Mouse (Mus musculus) intestine, postnatal 0 days (tissue): Measurements from ENCODE around the gene Nfatc2. TPM values are rescaled to one million over a fixed set of nuclear protein-coding genes. Genes with fewer than 3 reads are reported as not detected.

Experiments
- ATAC-seq: fragments of 200-750 bp; cut with Nextera tagmentation; 2 replicates; pipeline ENCODE4 v1.8.0; 2017; ENCODE audit warnings: mild to moderate bottlenecking, moderate TSS enrichment, moderate library complexity
- H3K27ac ChIP-seq: fragments of 300-500 bp; sonication (generic); 2 replicates; pipeline ENCODE4 v1.5.1; 2014; ENCODE audit warnings: mild to moderate bottlenecking, low read depth, low read length, moderate library complexity
- H3K27me3 ChIP-seq: fragments of 300-500 bp; sonication (generic); replicated peaks from 2 replicates; pipeline ENCODE4 v1.6.1; 2014; ENCODE audit warnings: low read length, mixed read lengths; ENCODE audit not compliant: control insufficient read depth, insufficient read depth
- H3K36me3 ChIP-seq: fragments of 300-500 bp; sonication (generic); 2 replicates; pipeline ENCODE4 v1.6.1; 2014; ENCODE audit warnings: mild to moderate bottlenecking, moderate library complexity; ENCODE audit not compliant: control insufficient read depth, insufficient read depth
- H3K4me1 ChIP-seq: fragments of 300-500 bp; sonication (generic); replicated peaks from 2 replicates; pipeline ENCODE4 v1.6.1; 2014; ENCODE audit warnings: antibody characterized with exemption, low read length, mixed read lengths; ENCODE audit not compliant: control insufficient read depth, insufficient read depth
- H3K4me2 ChIP-seq: fragments of 300-500 bp; sonication (generic); replicated peaks from 2 replicates; pipeline ENCODE4 v1.6.1; 2014; ENCODE audit warnings: low read depth, mild to moderate bottlenecking, moderate library complexity
- H3K4me3 ChIP-seq: fragments of 300-500 bp; sonication (generic); 2 replicates; pipeline ENCODE4 v1.5.1; 2014; ENCODE audit warnings: low read depth, low read length
- H3K9ac ChIP-seq: fragments of 300-500 bp; sonication (generic); 2 replicates; pipeline ENCODE4 v1.6.1; 2014; ENCODE audit warnings: mild to moderate bottlenecking, low read depth, low read length
- H3K9me3 ChIP-seq: fragments of 300-500 bp; sonication (generic); 2 replicates; pipeline ENCODE4 v1.6.1; 2016; ENCODE audit warnings: mixed run types; ENCODE audit not compliant: control insufficient read depth
- CTCF ChIP-seq: sonication (generic); IDR thresholded peaks from 2 replicates; pipeline ENCODE4 v1.5.1; 2016; ENCODE audit warnings: low read depth, mild to moderate bottlenecking, control low read depth, antibody characterized with exemption, moderate library complexity
- WGBS: fragments of 180-500 bp; shearing (Covaris S2); extraction: QIAGEN DNeasy Blood & Tissue Kit; methylation state at CpG from one replicate; pipeline ENCODE4 v1.1.7; 2014; 5-methylcytosine and 5-hydroxymethylcytosine counted together
- polyA plus RNA-seq: library from polyadenylated mRNA; unstranded; fragments of >200 nt; fragmentation: Nextera tagmentation; extraction: Ambion mirVana; gene quantifications from 2 replicates; pipeline ENCODE4 v1.2.1, GENCODE M21; 2015

The Nfatc2 gene
- polyA plus RNA-seq, 1 experiment from 2014 or later, result 1.5 TPM

DNA sequence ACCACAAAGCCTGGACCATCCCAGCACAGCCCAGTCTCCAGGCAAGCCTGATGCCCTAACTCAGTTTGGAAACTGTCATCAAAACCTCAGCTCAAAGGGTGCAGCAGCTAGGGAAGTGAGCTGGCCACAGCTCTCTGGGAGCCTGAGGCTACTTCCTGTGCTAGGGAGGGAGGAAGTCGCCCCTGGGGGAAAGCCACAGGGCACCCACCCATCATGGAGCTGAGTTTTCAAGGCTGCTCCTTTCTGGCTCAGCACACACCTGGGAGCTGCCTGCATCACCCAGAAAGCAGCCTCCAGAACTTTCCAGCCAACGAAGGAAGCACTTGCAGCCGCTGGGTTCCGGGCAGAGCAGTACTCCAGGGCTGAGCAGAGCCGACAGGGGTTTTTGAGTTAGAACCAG lies 18.4 kb downstream of the Nfatc2 start:
- Histone ChIP-seq H3K27ac (no peak overlapping the region), H3K4me2 (no peak overlapping the region), H3K4me1 (no peaks in the 10 kb centered on the region)

DNA sequence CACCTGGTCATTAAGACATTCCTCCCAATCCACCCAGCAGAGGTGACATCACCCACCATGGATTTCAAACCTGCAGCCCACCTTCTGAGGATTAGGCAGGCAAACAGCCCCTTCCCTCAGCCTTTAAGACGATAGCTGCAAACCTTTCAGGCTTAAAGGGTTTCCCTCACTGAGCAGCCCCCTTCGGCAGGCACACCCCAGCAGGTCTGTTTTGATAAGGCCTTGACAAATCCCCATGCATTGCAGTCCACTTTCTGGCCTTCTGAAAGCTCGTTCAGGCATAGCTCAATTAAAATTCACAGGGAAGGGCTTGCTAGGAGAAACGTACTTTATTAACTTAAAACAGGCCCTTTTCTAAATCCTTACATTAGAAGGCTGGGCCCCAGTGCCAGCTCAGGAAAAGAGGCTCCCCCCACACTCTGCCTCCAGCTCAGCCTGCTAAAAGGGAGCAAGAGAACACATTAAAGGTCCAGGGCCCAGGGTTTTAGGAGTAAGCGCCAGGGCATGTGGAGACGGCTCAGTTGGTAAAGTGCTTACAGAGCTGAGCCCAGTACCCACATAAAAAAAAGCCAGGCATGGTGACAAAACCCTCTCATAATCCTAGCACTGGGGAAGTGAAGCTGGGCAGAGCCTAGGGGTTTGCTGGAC lies 20.1 kb downstream of the Nfatc2 start:
- Histone ChIP-seq H3K9me3 (no peaks in the 10 kb centered on the region), H3K4me2 (no peak overlapping the region), H3K36me3 (no peaks in the 10 kb centered on the region), H3K27me3 (no peaks in the 10 kb centered on the region), H3K4me3 (no peak overlapping the region), H3K9ac (no peak overlapping the region), H3K4me1 (no peaks in the 10 kb centered on the region), H3K27ac (no peak overlapping the region)
- ATAC-seq, result no peak
- no peak for TF ChIP-seq CTCF
- WGBS, result 71% methylated on average over 6 of the region's 6 CpGs

More for the DNA sequence above, 18.4 kb downstream of the Nfatc2 start:
- H3K27me3 ChIP-seq, result no peaks in the 10 kb centered on the region
- H3K9ac ChIP-seq, result no peak overlapping the region
- no peaks in the 10 kb centered on the region for H3K9me3 ChIP-seq
- TF ChIP-seq CTCF, result no peak
- H3K36me3 ChIP-seq, result no peaks in the 10 kb centered on the region
- no peak overlapping the region for H3K4me3 ChIP-seq
- 74% methylated on average over 5 of the region's 5 CpGs for WGBS
- ATAC-seq, result no peak

DNA sequence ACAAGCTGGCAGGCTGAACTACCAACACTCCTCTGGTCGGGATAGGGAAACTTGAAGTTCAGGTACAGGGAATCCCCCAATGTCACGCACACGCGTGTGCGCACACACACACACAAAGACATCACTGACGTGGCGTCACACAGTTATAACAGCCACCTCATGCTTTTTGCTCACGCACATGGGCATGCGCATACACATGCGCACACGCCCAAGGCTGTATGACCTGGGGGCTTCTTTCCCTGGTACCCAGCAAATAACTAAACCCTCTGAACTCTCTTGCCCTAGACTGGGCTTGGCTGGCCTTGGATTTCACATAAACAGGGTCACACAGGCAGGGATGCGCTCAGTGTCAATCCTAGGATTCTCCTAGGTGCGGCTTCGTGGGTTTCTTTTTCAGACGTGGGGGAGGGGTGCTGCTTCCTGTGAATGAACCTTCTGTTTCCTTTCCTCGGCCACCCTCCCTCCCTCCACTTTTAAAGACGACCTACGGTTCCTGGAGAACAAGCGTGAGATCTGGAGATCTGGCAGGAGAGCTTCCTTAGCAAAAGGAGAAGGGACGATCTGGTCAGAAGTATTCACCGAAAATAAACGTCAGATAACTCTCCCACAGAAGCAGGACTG lies 21.1 kb downstream of the Nfatc2 start:
- no peaks in the 10 kb centered on the region for H3K9me3 ChIP-seq
- no peaks in the 10 kb centered on the region for H3K36me3 ChIP-seq
- WGBS, result 61% methylated on average over 22 of the region's 22 CpGs
- no peak overlapping the region for H3K9ac ChIP-seq
- no peaks in the 10 kb centered on the region for H3K27me3 ChIP-seq
- no peak for TF ChIP-seq CTCF
- peaks cover 5% of the 10 kb centered on the region; the same call in 1 of the 2 replicates for H3K4me1 ChIP-seq
- H3K27ac ChIP-seq, result no peak overlapping the region
- H3K4me3 ChIP-seq, result no peak overlapping the region
- ATAC-seq, result no peak
- no peak overlapping the region for H3K4me2 ChIP-seq

DNA sequence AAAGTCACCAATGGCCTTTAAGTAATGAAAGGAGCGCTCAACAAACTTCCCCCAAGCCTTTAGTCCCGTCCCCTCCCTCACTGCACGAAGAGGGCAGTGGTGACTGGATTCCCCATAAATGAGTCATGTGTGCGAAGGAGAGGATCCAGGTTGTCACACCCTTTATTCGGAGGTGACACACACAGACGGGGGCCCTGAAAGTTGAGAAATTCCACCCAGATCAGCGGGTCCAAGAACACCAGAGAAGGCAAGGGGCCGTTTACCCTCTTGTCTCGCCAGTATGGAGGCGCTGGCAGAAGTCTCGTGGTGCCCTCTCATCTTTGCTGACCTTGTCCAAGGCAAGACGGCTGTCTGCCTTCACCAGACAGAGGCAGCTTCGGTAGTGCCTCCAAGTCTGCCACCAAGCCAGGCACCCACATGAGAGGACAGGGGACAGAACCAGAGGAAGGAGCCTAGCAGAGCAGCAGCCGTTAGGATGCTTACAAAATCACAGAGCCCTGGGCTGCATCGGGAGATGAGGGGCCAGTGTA lies 21.8 kb downstream of the Nfatc2 start:
- Histone ChIP-seq H3K36me3 (no peaks in the 10 kb centered on the region), H3K4me2 (no peak overlapping the region), H3K4me3 (no peak overlapping the region), H3K4me1 (peaks cover 5% of the 10 kb centered on the region; the same call in 1 of the 2 replicates), H3K9ac (no peak overlapping the region), H3K9me3 (no peaks in the 10 kb centered on the region), H3K27me3 (no peaks in the 10 kb centered on the region), H3K27ac (no peak overlapping the region)
- no peak for TF ChIP-seq CTCF
- WGBS, result 64% methylated on average over 15 of the region's 15 CpGs
- ATAC-seq, result no peak

DNA sequence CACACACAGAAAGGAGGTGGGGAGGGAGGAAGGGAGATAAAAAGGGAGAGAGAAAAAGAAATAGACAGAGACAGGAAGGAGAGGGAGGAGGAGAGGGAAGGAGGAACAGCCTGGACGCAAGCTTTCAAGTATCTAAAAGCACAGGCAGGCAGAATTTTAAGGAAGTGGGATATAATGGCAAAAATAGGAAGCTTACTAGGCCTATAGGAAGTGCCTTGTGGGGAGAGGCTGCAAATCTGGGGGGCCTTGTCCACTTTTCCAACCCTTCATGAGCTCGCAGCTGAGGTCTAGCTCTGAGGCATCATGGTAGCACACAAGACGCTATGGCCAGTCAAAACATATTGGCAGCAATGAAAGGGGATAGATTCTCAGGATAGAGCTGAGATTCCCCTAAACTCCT lies 22.3 kb downstream of the Nfatc2 start:
- Histone ChIP-seq H3K9me3 (no peaks in the 10 kb centered on the region), H3K36me3 (no peaks in the 10 kb centered on the region), H3K27me3 (no peaks in the 10 kb centered on the region), H3K4me1 (peaks cover 5% of the 10 kb centered on the region; the same call in 1 of the 2 replicates), H3K9ac (no peak overlapping the region), H3K4me3 (no peak overlapping the region), H3K27ac (no peak overlapping the region), H3K4me2 (no peak overlapping the region)
- WGBS, result 87% methylated on average over 3 of the region's 3 CpGs
- no peak for ATAC-seq
- TF ChIP-seq CTCF, result no peak

DNA sequence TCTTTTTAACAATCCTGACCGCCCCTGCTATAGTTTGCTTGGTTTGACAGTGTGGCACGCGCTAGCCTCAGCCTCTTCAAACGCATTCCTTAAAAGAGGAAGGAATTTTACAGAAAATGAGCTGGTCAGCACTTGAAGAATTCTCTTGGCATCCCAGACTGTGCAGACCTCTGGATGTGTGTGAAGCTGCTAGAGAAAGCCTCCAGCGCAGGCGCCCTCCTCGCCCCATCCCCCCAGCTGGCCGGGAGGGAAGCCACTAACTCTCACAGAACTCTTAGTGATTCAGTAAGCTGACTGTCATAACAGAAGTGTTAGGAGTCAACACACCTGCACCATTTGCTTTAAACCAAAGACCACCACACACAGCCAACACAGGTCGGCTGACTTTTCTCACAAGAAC lies 23.3 kb downstream of the Nfatc2 start:
- no peaks in the 10 kb centered on the region for H3K27me3 ChIP-seq
- no peak overlapping the region for H3K4me2 ChIP-seq
- no peak overlapping the region for H3K9ac ChIP-seq
- H3K4me1 ChIP-seq, result peaks cover 5% of the 10 kb centered on the region; the same call in 1 of the 2 replicates
- no peak overlapping the region for H3K27ac ChIP-seq
- no peaks in the 10 kb centered on the region for H3K36me3 ChIP-seq
- no peak for TF ChIP-seq CTCF
- H3K4me3 ChIP-seq, result no peak overlapping the region
- H3K9me3 ChIP-seq, result no peaks in the 10 kb centered on the region
- 65% methylated on average over 9 of the region's 9 CpGs for WGBS
- no peak for ATAC-seq
